Mouse (Mus musculus) hindbrain, embryonic 14.5 days (tissue): ENCODE results near the gene Keap1. TPM values are rescaled to one million over a fixed set of nuclear protein-coding genes. Genes with fewer than 3 reads are reported as not detected.
"Not testable (repeated sequence)": the region's sequence is repeated elsewhere in the genome, so short reads cannot be mapped to it uniquely, and the experiment has no call there.

ENCODE experiments used
- ATAC-seq: fragments of 200-750 bp; cut with Nextera tagmentation; 2 replicates; pipeline ENCODE4 v1.8.0; 2017; ENCODE audit warnings: moderate number of reproducible peaks, mild to moderate bottlenecking, moderate TSS enrichment, moderate library complexity; ENCODE audit not compliant: low FRiP score
- DNase-seq: peaks from one replicate; pipeline ENCODE4 v3.0.0-alpha.2; 2015; ENCODE audit warnings: low spot score
- H3K27ac ChIP-seq: fragments of 300-500 bp; sonication (generic); 2 replicates; pipeline ENCODE4 v1.5.1; 2014; ENCODE audit warnings: mild to moderate bottlenecking, moderate library complexity
- H3K27me3 ChIP-seq: fragments of 300-500 bp; sonication (generic); 2 replicates; pipeline ENCODE4 v1.6.1; 2014; ENCODE audit warnings: mild to moderate bottlenecking, low read length, mixed read lengths; ENCODE audit not compliant: control insufficient read depth, insufficient read depth
- H3K36me3 ChIP-seq: fragments of 300-500 bp; sonication (generic); replicated peaks from 2 replicates; pipeline ENCODE4 v1.6.1; 2014; ENCODE audit not compliant: control insufficient read depth, insufficient read depth
- H3K4me1 ChIP-seq: fragments of 300-500 bp; sonication (generic); replicated peaks from 2 replicates; pipeline ENCODE4 v1.6.1; 2014; ENCODE audit warnings: antibody characterized with exemption, low read length, mixed read lengths; ENCODE audit not compliant: control insufficient read depth, insufficient read depth
- H3K4me2 ChIP-seq: fragments of 300-500 bp; sonication (generic); replicated peaks from 2 replicates; pipeline ENCODE4 v1.6.1; 2014; ENCODE audit warnings: mild to moderate bottlenecking, moderate library complexity
- H3K4me3 ChIP-seq: fragments of 300-500 bp; sonication (generic); replicated peaks from 2 replicates; pipeline ENCODE4 v1.5.1; 2014; ENCODE audit warnings: mild to moderate bottlenecking, low read length
- H3K9ac ChIP-seq: fragments of 300-500 bp; sonication (generic); 2 replicates; pipeline ENCODE4 v1.6.1; 2014
- H3K9me3 ChIP-seq: fragments of 300-500 bp; sonication (generic); 2 replicates; pipeline ENCODE4 v1.6.1; 2016; ENCODE audit warnings: low read length; ENCODE audit not compliant: control insufficient read depth
- WGBS: fragments of 180-500 bp; shearing (Covaris S2); extraction: QIAGEN DNeasy Blood & Tissue Kit; methylation state at CpG from one replicate; pipeline ENCODE4 v1.1.7; 2014; 5-methylcytosine and 5-hydroxymethylcytosine counted together
- polyA plus RNA-seq: library from polyadenylated mRNA; unstranded; fragments of >200 nt; fragmentation: Nextera tagmentation; extraction: Ambion mirVana; gene quantifications from 2 replicates; pipeline ENCODE4 v1.2.1, GENCODE M21; 2014

Keap1 gene
- polyA plus RNA-seq, 1 experiment from 2014 or later, result 43.6 TPM

- no peaks in the 10 kb centered on the region for H3K27me3 ChIP-seq
- H3K9me3 ChIP-seq, result no peaks in the 10 kb centered on the region
- no peak overlapping the region for H3K27ac ChIP-seq
- H3K9ac ChIP-seq, result 0 out of 2 replicates have a peak overlapping the region, but pooled peaks have one; percentile 17
- peaks cover 17% of the 10 kb centered on the region for H3K36me3 ChIP-seq
- peak overlapping the region; percentile 37 for H3K4me2 ChIP-seq
- WGBS, result 21% methylated on average over 7 of the region's 7 CpGs
- no peak for ATAC-seq
- no peak for DNase-seq
- H3K4me3 ChIP-seq, result 0 out of 2 replicates have a peak overlapping the region, but pooled peaks have one; percentile 4
- peaks cover 13% of the 10 kb centered on the region for H3K4me1 ChIP-seq
Measured at GRCm38 (mm10) chr9:21225415-21225758, 13.8 kb downstream of the Keap1 start.

- DNase-seq (no peak), ATAC-seq (0 out of 2 replicates have a peak, but pooled peaks have one; percentile 5)
- WGBS, result 24% methylated on average over 26 of the region's 26 CpGs
- H3K9ac ChIP-seq, result 0 out of 2 replicates have a peak overlapping the region, but pooled peaks have one; percentile 17
- H3K9me3 ChIP-seq, result no peaks in the 10 kb centered on the region
- H3K4me1 ChIP-seq, result peaks cover 13% of the 10 kb centered on the region
- peak overlapping the region; percentile 37 for H3K4me2 ChIP-seq
- no peak overlapping the region for H3K27ac ChIP-seq
- H3K27me3 ChIP-seq, result no peaks in the 10 kb centered on the region
- 0 out of 2 replicates have a peak overlapping the region, but pooled peaks have one; percentile 4 for H3K4me3 ChIP-seq
- H3K36me3 ChIP-seq, result peaks cover 12% of the 10 kb centered on the region
Measured at GRCm38 (mm10) chr9:21224576-21225414, 14.4 kb downstream of the Keap1 start.

GRCm38 (mm10) chr9:21223906-21224305, 15.3 kb downstream of the Keap1 start:
- peaks cover 13% of the 10 kb centered on the region for H3K4me1 ChIP-seq
- H3K4me3 ChIP-seq, result no peak overlapping the region
- ATAC-seq, result no peak
- no peak overlapping the region for H3K9ac ChIP-seq
- no peaks in the 10 kb centered on the region for H3K9me3 ChIP-seq
- H3K27ac ChIP-seq, result no peak overlapping the region
- DNase-seq, result no peak
- 95% methylated on average over 6 of the region's 6 CpGs for WGBS
- peaks cover 3% of the 10 kb centered on the region for H3K36me3 ChIP-seq
- H3K4me2 ChIP-seq, result no peak overlapping the region
- no peaks in the 10 kb centered on the region for H3K27me3 ChIP-seq

GRCm38 (mm10) chr9:21223490-21223889, 15.7 kb downstream of the Keap1 start:
- H3K4me3 ChIP-seq, H3K9ac ChIP-seq, H3K27ac ChIP-seq, H3K36me3 ChIP-seq, H3K4me2 ChIP-seq, ATAC-seq, H3K9me3 ChIP-seq, H3K27me3 ChIP-seq, DNase-seq: not testable (repeated sequence)
- WGBS, result 100% methylated on average over 1 of the region's 2 CpGs
- H3K4me1 ChIP-seq, result peaks cover 13% of the 10 kb centered on the region

GRCm38 (mm10) chr9:21221383-21221929, 17.7 kb downstream of the Keap1 start:
- WGBS, result 19% methylated on average over 7 of the region's 7 CpGs
- H3K9ac ChIP-seq, result no peak overlapping the region
- no peak overlapping the region for H3K4me3 ChIP-seq
- DNase-seq (peak; percentile 76), ATAC-seq (no peak)
- no peak overlapping the region for H3K27ac ChIP-seq
- H3K9me3 ChIP-seq, result no peaks in the 10 kb centered on the region
- no peaks in the 10 kb centered on the region for H3K36me3 ChIP-seq
- no peak overlapping the region for H3K4me2 ChIP-seq
- H3K27me3 ChIP-seq, result no peaks in the 10 kb centered on the region
- peaks cover 11% of the 10 kb centered on the region; the same call in 1 of the 2 replicates for H3K4me1 ChIP-seq

- H3K9ac ChIP-seq, result no peak overlapping the region
- WGBS, result 15% methylated on average over 21 of the region's 21 CpGs
Measured at GRCm38 (mm10) chr9:21220490-21221382, 18.4 kb downstream of the Keap1 start.

GRCm38 (mm10) chr9:21219820-21220219, 19.3 kb downstream of the Keap1 start:
- H3K9ac ChIP-seq, result no peak overlapping the region
- WGBS, result 58% methylated on average over 3 of the region's 3 CpGs
- DNase-seq (no peak), ATAC-seq (no peak)
- no peaks in the 10 kb centered on the region for H3K27me3 ChIP-seq
- H3K9me3 ChIP-seq, result no peaks in the 10 kb centered on the region
- no peaks in the 10 kb centered on the region for H3K36me3 ChIP-seq
- H3K4me1 ChIP-seq, result peaks cover 10% of the 10 kb centered on the region; the same call in 1 of the 2 replicates
- H3K4me3 ChIP-seq, result no peak overlapping the region
- H3K27ac ChIP-seq, result no peak overlapping the region
- no peak overlapping the region for H3K4me2 ChIP-seq

More at GRCm38 (mm10) chr9:21220490-21221382, 18.4 kb downstream of the Keap1 start:
- no peaks in the 10 kb centered on the region for H3K36me3 ChIP-seq
- no peaks in the 10 kb centered on the region for H3K9me3 ChIP-seq
- peak; percentile 91 for DNase-seq
- H3K27ac ChIP-seq, result no peak overlapping the region
- H3K27me3 ChIP-seq, result no peaks in the 10 kb centered on the region
- H3K4me2 ChIP-seq, result peak overlapping the region; percentile 50
- ATAC-seq, result peak; percentile 90
- H3K4me3 ChIP-seq, result peak overlapping the region; percentile 17
- H3K4me1 ChIP-seq, result peaks cover 15% of the 10 kb centered on the region; the same call in 1 of the 2 replicates

DNA sequence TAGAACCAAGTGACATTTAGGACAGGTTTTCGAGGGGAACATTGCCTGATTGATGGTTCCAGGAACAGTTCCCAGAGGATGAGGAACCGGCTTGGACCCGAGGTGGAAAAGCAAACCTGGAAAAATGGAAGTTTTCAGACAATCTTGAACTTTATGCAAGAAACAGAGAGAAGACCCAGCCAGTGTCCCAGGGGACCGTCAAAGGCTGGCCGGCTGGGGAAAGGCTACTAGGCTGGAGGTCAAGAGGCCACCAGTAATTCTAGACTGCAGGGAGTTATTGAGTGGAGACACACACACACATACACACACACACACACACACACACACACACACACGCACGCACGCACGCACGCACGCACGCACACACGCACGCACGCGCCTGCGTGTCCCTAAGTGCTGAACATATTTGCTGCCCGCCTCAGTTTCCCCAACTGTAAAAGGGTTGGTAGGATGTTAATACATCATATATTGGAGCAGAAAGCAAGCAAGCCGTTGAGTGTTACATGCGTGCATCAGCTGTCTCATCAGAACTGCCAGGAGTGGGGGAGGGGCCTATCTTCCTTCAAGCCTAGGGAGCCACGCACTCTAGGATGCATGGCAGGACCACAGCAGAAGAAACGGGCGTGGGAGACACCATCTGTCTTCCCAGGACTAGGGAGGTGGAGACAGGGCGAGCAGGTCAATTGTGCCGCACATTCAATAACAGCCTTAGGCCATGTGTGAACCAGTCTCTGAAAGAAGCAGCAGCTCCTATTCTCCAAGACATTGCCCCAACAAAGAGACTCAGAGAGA, 22.9 kb downstream of the Keap1 start:
- Histone ChIP-seq H3K27ac (no peak overlapping the region), H3K4me2 (no peak overlapping the region), H3K4me1 (peaks cover 10% of the 10 kb centered on the region; the same call in 1 of the 2 replicates), H3K9me3 (no peaks in the 10 kb centered on the region), H3K9ac (peak overlapping the region; percentile 11; the same call in 1 of the 2 replicates), H3K36me3 (peaks cover 7% of the 10 kb centered on the region), H3K27me3 (no peaks in the 10 kb centered on the region), H3K4me3 (no peak overlapping the region)
- ATAC-seq (no peak), DNase-seq (peak; percentile 55)
- 65% methylated on average over 25 of the region's 25 CpGs for WGBS
